Mouse (Mus musculus): ENCODE results near the gene Gm4216.
"Not testable (repeated sequence)": the region's sequence is repeated elsewhere in the genome, so short reads cannot be mapped to it uniquely, and the experiment has no call there.

The Gm4216 gene

GRCm38 (mm10) chr7:23019823-23020222, at the start of gene Gm4216:
Gm4216 (minus strand) TSS chr7:23019923.
- DNase-seq (ENCODE audit: low spot score in 2 of 2): not testable (repeated sequence)

- DNase-seq (ENCODE audit: low spot score in 2 of 2): not testable (repeated sequence)
These were observed 47.6 kb upstream of the Gm4216 start, which contains the start of gene Gm8720 for GRCm38 (mm10) chr7:23067356-23067755. Gm8720 (minus strand) TSS chr7:23067456.

- DNase-seq (ENCODE audit: low spot score in 2 of 2): not testable (repeated sequence)
These were observed 35.5 kb upstream of the Gm4216 start, which contains the start of gene Vmn1r163 for GRCm38 (mm10) chr7:23055240-23055639. Vmn1r163 (plus strand) TSS chr7:23055540.

- DNase-seq (ENCODE audit: low spot score in 2 of 2): not testable (repeated sequence)
These were observed 35.1 kb downstream of the Gm4216 start, which contains the start of gene Gm4214 for GRCm38 (mm10) chr7:22984573-22984972. Gm4214 (minus strand) TSS chr7:22984673.
